Mouse (Mus musculus) embryonic facial prominence, embryonic 14.5 days (tissue): ENCODE results near the gene Afap1l2. TPM values are rescaled to one million over a fixed set of nuclear protein-coding genes. Genes with fewer than 3 reads are reported as not detected.

Source experiments
- ATAC-seq: fragments of 200-750 bp; cut with Nextera tagmentation; 2 replicates; pipeline ENCODE4 v1.8.0; 2017; ENCODE audit warnings: low read depth, moderate number of reproducible peaks, moderate TSS enrichment
- DNase-seq: peaks from one replicate; pipeline ENCODE4 v3.0.0-alpha.2; 2015; ENCODE audit warnings: low spot score
- H3K27ac ChIP-seq: fragments of 300-500 bp; sonication (generic); replicated peaks from 2 replicates; pipeline ENCODE4 v1.5.1; 2014; ENCODE audit warnings: low read depth, mild to moderate bottlenecking, low read length, moderate library complexity
- H3K27me3 ChIP-seq: fragments of 300-500 bp; sonication (generic); replicated peaks from 2 replicates; pipeline ENCODE4 v1.6.1; 2014; ENCODE audit warnings: low read length; ENCODE audit not compliant: control insufficient read depth, insufficient read depth
- H3K36me3 ChIP-seq: fragments of 300-500 bp; sonication (generic); 2 replicates; pipeline ENCODE4 v1.6.1; 2014; ENCODE audit warnings: low read length, mixed read lengths; ENCODE audit not compliant: control insufficient read depth, insufficient read depth
- H3K4me1 ChIP-seq: fragments of 300-500 bp; sonication (generic); 2 replicates; pipeline ENCODE4 v1.6.1; 2014; ENCODE audit warnings: antibody characterized with exemption, low read length; ENCODE audit not compliant: control insufficient read depth, insufficient read depth
- H3K4me2 ChIP-seq: fragments of 300-500 bp; sonication (generic); 2 replicates; pipeline ENCODE4 v1.6.1; 2014; ENCODE audit warnings: low read depth, mild to moderate bottlenecking, low read length, moderate library complexity, mixed read lengths
- H3K4me3 ChIP-seq: fragments of 300-500 bp; sonication (generic); 2 replicates; pipeline ENCODE4 v1.5.1; 2014; ENCODE audit warnings: low read depth, mild to moderate bottlenecking, low read length
- H3K9ac ChIP-seq: fragments of 300-500 bp; sonication (generic); 2 replicates; pipeline ENCODE4 v1.6.1; 2014; ENCODE audit warnings: low read depth, mild to moderate bottlenecking, low read length, moderate library complexity, mixed read lengths
- H3K9me3 ChIP-seq: fragments of 300-500 bp; sonication (generic); 2 replicates; pipeline ENCODE4 v1.6.1; 2016; ENCODE audit warnings: low read length; ENCODE audit not compliant: control insufficient read depth
- WGBS: fragments of 180-500 bp; shearing (Covaris S2); extraction: QIAGEN DNeasy Blood & Tissue Kit; methylation state at CpG from one replicate; pipeline ENCODE4 v1.1.7; 2014; 5-methylcytosine and 5-hydroxymethylcytosine counted together
- polyA plus RNA-seq: library from polyadenylated mRNA; unstranded; fragments of >200 nt; fragmentation: Nextera tagmentation; extraction: Ambion mirVana; gene quantifications from 2 replicates; pipeline ENCODE4 v1.2.1, GENCODE M21; 2014

The Afap1l2 gene
- polyA plus RNA-seq, result 10.8 and 11.5 TPM in 2 replicates

- H3K9ac ChIP-seq, result peak within 1 kb of the TSS; percentile 60
- peak within 1 kb of the TSS; percentile 58 for H3K4me3 ChIP-seq
- no peaks in the 10 kb centered on the region for H3K36me3 ChIP-seq
- H3K4me2 ChIP-seq, result peak within 1 kb of the TSS; percentile 99
- 1% methylated on average over 55 of the region's 68 CpGs for WGBS
- peaks cover 14% of the 10 kb centered on the region; the same call in 1 of the 2 replicates for H3K27me3 ChIP-seq
- peaks cover 17% of the 10 kb centered on the region for H3K4me1 ChIP-seq
- ATAC-seq, result peak; percentile 65
- H3K9me3 ChIP-seq, result no peaks in the 10 kb centered on the region
- DNase-seq, result no peak
- no peak within 1 kb of the TSS for H3K27ac ChIP-seq
Measured at GRCm38 (mm10) chr19:57007781-57008710, at the start of gene Afap1l2. Gene Afap1l2, minus strand, starts transcription at chr19:57008228.

GRCm38 (mm10) chr19:57057568-57057967, 49.5 kb upstream of the Afap1l2 start:
- no peak overlapping the region for H3K9ac ChIP-seq
- 95% methylated on average over 2 of the region's 2 CpGs for WGBS

GRCm38 (mm10) chr19:57055215-57056120, 47.4 kb upstream of the Afap1l2 start:
- Histone ChIP-seq H3K36me3 (peaks cover 24% of the 10 kb centered on the region), H3K4me2 (no peak overlapping the region), H3K9ac (no peak overlapping the region), H3K27me3 (no peaks in the 10 kb centered on the region), H3K4me3 (no peak overlapping the region), H3K4me1 (no peaks in the 10 kb centered on the region), H3K9me3 (peaks cover 6% of the 10 kb centered on the region), H3K27ac (no peak overlapping the region)
- 79% methylated on average over 16 of the region's 16 CpGs for WGBS
- DNase-seq (no peak), ATAC-seq (no peak)

More at GRCm38 (mm10) chr19:57057568-57057967, 49.5 kb upstream of the Afap1l2 start:
- H3K4me3 ChIP-seq, result no peak overlapping the region
- H3K27me3 ChIP-seq, result no peaks in the 10 kb centered on the region
- H3K4me2 ChIP-seq, result no peak overlapping the region
- DNase-seq, result no peak
- H3K4me1 ChIP-seq, result no peaks in the 10 kb centered on the region
- H3K9me3 ChIP-seq, result peaks cover 6% of the 10 kb centered on the region
- H3K27ac ChIP-seq, result no peak overlapping the region
- peaks cover 24% of the 10 kb centered on the region for H3K36me3 ChIP-seq
- no peak for ATAC-seq

GRCm38 (mm10) chr19:57052959-57053358, 44.9 kb upstream of the Afap1l2 start:
- H3K9me3 ChIP-seq, result peaks cover 5% of the 10 kb centered on the region
- H3K4me2 ChIP-seq, result no peak overlapping the region
- ATAC-seq (no peak), DNase-seq (no peak)
- H3K4me1 ChIP-seq, result no peaks in the 10 kb centered on the region
- H3K27ac ChIP-seq, result no peak overlapping the region
- H3K4me3 ChIP-seq, result no peak overlapping the region
- peaks cover 5% of the 10 kb centered on the region for H3K36me3 ChIP-seq
- no peaks in the 10 kb centered on the region for H3K27me3 ChIP-seq
- H3K9ac ChIP-seq, result no peak overlapping the region
- WGBS, result 60% methylated on average over 8 of the region's 8 CpGs

- Histone ChIP-seq H3K9me3 (no peaks in the 10 kb centered on the region), H3K36me3 (no peaks in the 10 kb centered on the region), H3K4me2 (no peak overlapping the region), H3K9ac (no peak overlapping the region), H3K4me1 (no peaks in the 10 kb centered on the region), H3K4me3 (no peak overlapping the region), H3K27ac (no peak overlapping the region), H3K27me3 (no peaks in the 10 kb centered on the region)
- ATAC-seq (no peak), DNase-seq (no peak)
- 86% methylated on average over 7 of the region's 7 CpGs for WGBS
Measured at GRCm38 (mm10) chr19:57052016-57052415, 44.0 kb upstream of the Afap1l2 start.

GRCm38 (mm10) chr19:57049592-57050090, 41.6 kb upstream of the Afap1l2 start:
- DNase-seq (no peak), ATAC-seq (no peak)
- Histone ChIP-seq H3K36me3 (no peaks in the 10 kb centered on the region), H3K4me2 (no peak overlapping the region), H3K27me3 (no peaks in the 10 kb centered on the region), H3K9ac (peak overlapping the region; percentile 19; the same call in 1 of the 2 replicates), H3K4me1 (no peaks in the 10 kb centered on the region), H3K4me3 (no peak overlapping the region), H3K9me3 (no peaks in the 10 kb centered on the region), H3K27ac (no peak overlapping the region)
- WGBS, result 40% methylated on average over 16 of the region's 16 CpGs

GRCm38 (mm10) chr19:57047671-57048320, 39.8 kb upstream of the Afap1l2 start:
- Histone ChIP-seq H3K27ac (no peak overlapping the region), H3K36me3 (no peaks in the 10 kb centered on the region), H3K4me1 (no peaks in the 10 kb centered on the region), H3K9me3 (no peaks in the 10 kb centered on the region), H3K4me2 (no peak overlapping the region), H3K9ac (no peak overlapping the region), H3K4me3 (no peak overlapping the region), H3K27me3 (no peaks in the 10 kb centered on the region)
- ATAC-seq (no peak), DNase-seq (no peak)
- 82% methylated on average over 9 of the region's 9 CpGs for WGBS

- no peaks in the 10 kb centered on the region for H3K27me3 ChIP-seq
- no peak overlapping the region for H3K27ac ChIP-seq
- H3K4me2 ChIP-seq, result no peak overlapping the region
- H3K9ac ChIP-seq, result no peak overlapping the region
- 69% methylated on average over 6 of the region's 6 CpGs for WGBS
- no peaks in the 10 kb centered on the region for H3K9me3 ChIP-seq
- DNase-seq, result peak; percentile 53
- peaks cover 9% of the 10 kb centered on the region; the same call in 1 of the 2 replicates for H3K36me3 ChIP-seq
- H3K4me1 ChIP-seq, result no peaks in the 10 kb centered on the region
- no peak for ATAC-seq
- no peak overlapping the region for H3K4me3 ChIP-seq
Measured at GRCm38 (mm10) chr19:57039258-57039657, 31.2 kb upstream of the Afap1l2 start.
